Mouse (Mus musculus): ENCODE data around the gene Cdsn. TPM values are rescaled to one million over a fixed set of nuclear protein-coding genes. Genes with fewer than 3 reads are reported as not detected.

Cdsn gene
- total and polyA plus RNA-seq, 2 experiments = not detected

DNA sequence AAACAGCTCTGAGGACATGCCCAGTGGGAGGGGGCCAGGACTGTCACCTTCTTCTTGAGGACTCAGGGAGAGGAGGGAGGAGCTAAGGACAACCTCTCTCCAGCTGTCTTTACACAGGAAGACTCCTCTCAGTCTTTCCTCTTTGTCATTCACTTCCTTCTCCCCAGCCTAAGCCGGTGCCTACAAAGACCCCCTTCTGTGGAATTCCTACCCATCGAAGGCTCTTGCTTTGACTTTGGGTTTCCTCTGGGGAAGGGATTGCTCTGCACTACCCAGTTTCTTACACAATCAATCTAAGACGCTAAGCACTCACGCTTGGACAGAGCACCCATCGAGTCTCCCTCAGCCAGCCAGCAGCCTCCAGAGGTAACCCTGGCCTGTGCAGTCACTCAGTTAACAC is 3.3 kb upstream of the Cdsn start:
- no peak for TF ChIP-seq CTCF (IDR thresholded peaks at IDR 0.05; ENCODE audit: low read depth, low read length)
- TF ChIP-seq POLR2A (IDR thresholded peaks at IDR 0.05; ENCODE audit: extremely low read depth, insufficient read depth, low read length) = no peak
- Histone ChIP-seq H3K27ac (replicated peaks; ENCODE audit: insufficient read depth, low read depth, low read length) (no peak overlapping the region), H3K27me3 (ENCODE audit: control insufficient read depth, insufficient read depth, low read length) (no peaks in the 10 kb centered on the region), H3K9ac (ENCODE audit: low read depth, low read length) (no peak overlapping the region), H3K4me3 (ENCODE audit: insufficient read depth, low read depth, low read length) (no peak overlapping the region), H3K36me3 (ENCODE audit: control insufficient read depth, insufficient read depth, low read length) (no peaks in the 10 kb centered on the region), H3K4me1 (ENCODE audit: control insufficient read depth, insufficient read depth, low read length) (no peaks in the 10 kb centered on the region), H3K79me2 (ENCODE audit: control insufficient read depth, insufficient read depth, low read length) (no peaks in the 10 kb centered on the region)
- 48% methylated on average over 5 of the region's 5 CpGs for WGBS
- no peak for DNase-seq (ENCODE audit: extremely low read depth, low read depth, low spot score)

DNA sequence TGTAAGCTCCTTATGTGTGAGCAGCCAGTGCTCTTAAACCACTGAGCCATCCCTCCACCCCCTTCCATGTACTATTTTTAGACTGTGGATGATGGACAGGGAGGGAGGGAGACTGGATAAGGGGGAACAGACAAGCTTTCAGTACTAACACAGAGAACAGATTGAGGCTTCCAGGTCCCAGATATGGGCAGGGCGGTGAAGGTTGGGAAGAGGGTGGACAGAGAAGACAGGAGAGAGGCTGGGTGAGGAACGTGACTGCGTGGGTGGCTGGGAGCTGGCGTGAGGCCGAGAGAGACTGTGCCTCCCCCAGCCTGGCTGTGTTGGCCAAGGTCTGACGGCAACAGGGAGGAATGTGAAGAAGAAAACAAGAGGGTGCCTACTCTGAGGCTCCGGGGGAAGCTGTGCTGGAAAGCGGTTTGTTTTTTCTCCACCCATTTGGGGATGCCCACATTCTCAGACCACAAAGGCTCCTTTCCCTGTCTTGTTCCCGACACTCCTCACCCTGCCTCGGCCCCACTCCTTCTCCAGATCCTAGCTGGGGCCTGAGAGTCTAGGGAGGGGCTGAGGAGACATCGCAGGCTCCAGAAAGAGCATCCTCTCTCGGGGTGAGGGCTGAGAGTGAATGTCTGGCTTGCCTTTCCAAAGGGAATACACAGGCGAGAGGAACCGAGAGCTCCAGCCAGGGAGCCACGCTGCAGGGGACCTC is 2.3 kb upstream of the Cdsn start:
- no peak overlapping the region for H3K9ac ChIP-seq (ENCODE audit: low read depth, low read length)
- 44% methylated on average over 15 of the region's 15 CpGs for WGBS
- TF ChIP-seq CTCF (IDR thresholded peaks at IDR 0.05; ENCODE audit: low read depth, low read length) = no peak
- TF ChIP-seq POLR2A (IDR thresholded peaks at IDR 0.05; ENCODE audit: extremely low read depth, insufficient read depth, low read length) = no peak
- DNase-seq (ENCODE audit: extremely low read depth, low read depth, low spot score) = no peak
- no peak overlapping the region for H3K4me3 ChIP-seq (ENCODE audit: insufficient read depth, low read depth, low read length)
- H3K36me3 ChIP-seq (ENCODE audit: control insufficient read depth, insufficient read depth, low read length) = no peaks in the 10 kb centered on the region
- no peak overlapping the region for H3K27ac ChIP-seq (replicated peaks; ENCODE audit: insufficient read depth, low read depth, low read length)
- H3K79me2 ChIP-seq (ENCODE audit: control insufficient read depth, insufficient read depth, low read length) = no peaks in the 10 kb centered on the region
- H3K4me1 ChIP-seq (ENCODE audit: control insufficient read depth, insufficient read depth, low read length) = no peaks in the 10 kb centered on the region
- H3K27me3 ChIP-seq (ENCODE audit: control insufficient read depth, insufficient read depth, low read length) = no peaks in the 10 kb centered on the region

DNA sequence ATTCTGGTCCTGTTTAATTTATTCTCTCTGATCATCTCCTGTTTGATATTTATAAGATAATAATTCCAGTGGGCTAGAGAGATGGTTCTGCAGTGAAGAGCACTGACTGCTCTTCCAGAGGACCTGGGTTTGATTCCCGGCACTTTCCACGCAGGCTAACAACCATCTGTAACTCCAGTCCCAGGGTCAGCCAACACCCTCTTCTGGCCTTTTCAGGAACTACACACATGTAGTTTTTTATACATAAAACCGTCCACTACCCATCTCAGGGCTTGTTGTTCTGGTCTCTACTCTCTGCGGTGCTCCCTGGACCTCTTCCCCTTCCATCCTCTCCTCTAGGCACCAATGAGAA is 1.8 kb upstream of the Cdsn start:
- Histone ChIP-seq H3K27me3 (ENCODE audit: control insufficient read depth, insufficient read depth, low read length) (no peaks in the 10 kb centered on the region), H3K9ac (ENCODE audit: low read depth, low read length) (no peak overlapping the region), H3K4me3 (ENCODE audit: insufficient read depth, low read depth, low read length) (no peak overlapping the region), H3K4me1 (ENCODE audit: control insufficient read depth, insufficient read depth, low read length) (no peaks in the 10 kb centered on the region), H3K79me2 (ENCODE audit: control insufficient read depth, insufficient read depth, low read length) (no peaks in the 10 kb centered on the region), H3K27ac (replicated peaks; ENCODE audit: insufficient read depth, low read depth, low read length) (no peak overlapping the region), H3K36me3 (ENCODE audit: control insufficient read depth, insufficient read depth, low read length) (no peaks in the 10 kb centered on the region)
- DNase-seq (ENCODE audit: extremely low read depth, low read depth, low spot score) = no peak
- 94% methylated on average over 4 of the region's 4 CpGs for WGBS
- TF ChIP-seq POLR2A (IDR thresholded peaks at IDR 0.05; ENCODE audit: extremely low read depth, insufficient read depth, low read length) (no peak), CTCF (IDR thresholded peaks at IDR 0.05; ENCODE audit: low read depth, low read length) (no peak)

DNA sequence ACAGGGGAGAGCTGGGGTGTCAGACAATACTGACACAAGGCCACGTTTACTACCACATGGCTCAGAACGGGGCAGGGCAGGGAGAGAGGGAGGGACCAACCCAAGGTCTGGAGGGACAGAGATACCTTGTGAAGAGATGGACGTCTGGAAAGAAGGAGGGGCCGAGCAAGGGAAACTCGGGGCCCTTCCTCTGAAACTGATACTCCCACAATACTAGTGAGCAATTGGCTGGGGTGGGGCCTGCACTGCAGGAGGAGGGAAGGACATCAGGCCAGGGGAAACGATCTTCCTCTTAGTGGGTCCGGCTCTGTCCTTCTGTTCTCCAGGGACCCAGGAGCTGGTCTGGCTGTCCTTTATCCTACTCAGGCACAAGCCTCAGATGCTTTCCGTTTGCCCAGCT is 1.1 kb upstream of the Cdsn start:
- Histone ChIP-seq H3K9ac (ENCODE audit: low read depth, low read length) (no peak overlapping the region), H3K27ac (replicated peaks; ENCODE audit: insufficient read depth, low read depth, low read length) (no peak overlapping the region), H3K27me3 (ENCODE audit: control insufficient read depth, insufficient read depth, low read length) (no peaks in the 10 kb centered on the region), H3K36me3 (ENCODE audit: control insufficient read depth, insufficient read depth, low read length) (no peaks in the 10 kb centered on the region), H3K4me3 (ENCODE audit: insufficient read depth, low read depth, low read length) (no peak overlapping the region), H3K4me1 (ENCODE audit: control insufficient read depth, insufficient read depth, low read length) (no peaks in the 10 kb centered on the region), H3K79me2 (ENCODE audit: control insufficient read depth, insufficient read depth, low read length) (no peaks in the 10 kb centered on the region)
- DNase-seq (ENCODE audit: extremely low read depth, low read depth, low spot score) = no peak
- TF ChIP-seq CTCF (IDR thresholded peaks at IDR 0.05; ENCODE audit: low read depth, low read length) (no peak), POLR2A (IDR thresholded peaks at IDR 0.05; ENCODE audit: extremely low read depth, insufficient read depth, low read length) (no peak)
- 85% methylated on average over 8 of the region's 8 CpGs for WGBS

DNA sequence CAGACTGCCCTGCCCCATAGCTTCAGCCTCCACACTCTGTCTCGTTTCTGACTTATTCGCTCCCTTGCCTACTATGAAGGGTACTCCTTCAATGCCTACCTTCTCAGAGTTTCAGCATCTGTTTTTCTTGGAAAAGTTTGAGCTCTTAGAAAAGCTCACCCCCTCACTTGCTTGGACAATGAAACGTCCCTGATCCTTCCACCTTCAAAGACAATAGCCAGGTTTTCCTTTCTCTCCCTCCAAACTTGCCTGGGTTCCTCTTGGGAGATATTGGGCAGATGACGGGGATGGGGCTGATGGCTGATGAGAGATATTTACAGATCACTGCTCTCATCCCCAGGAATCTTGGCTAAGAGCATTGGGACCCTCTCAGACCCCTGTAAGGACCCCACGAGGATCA is 2.4 kb downstream of the Cdsn start:
- H3K27ac ChIP-seq (replicated peaks; ENCODE audit: insufficient read depth, low read depth, low read length) = no peak overlapping the region
- peaks cover 5% of the 10 kb centered on the region; the same call in 1 of the 2 replicates for H3K4me1 ChIP-seq (ENCODE audit: control insufficient read depth, insufficient read depth, low read length)
- WGBS = 81% methylated on average over 5 of the region's 5 CpGs
- H3K36me3 ChIP-seq (ENCODE audit: control insufficient read depth, insufficient read depth, low read length) = no peaks in the 10 kb centered on the region
- H3K27me3 ChIP-seq (ENCODE audit: control insufficient read depth, insufficient read depth, low read length) = no peaks in the 10 kb centered on the region
- H3K79me2 ChIP-seq (ENCODE audit: control insufficient read depth, insufficient read depth, low read length) = no peaks in the 10 kb centered on the region
- no peak overlapping the region for H3K9ac ChIP-seq (ENCODE audit: low read depth, low read length)
- no peak for DNase-seq (ENCODE audit: extremely low read depth, low read depth, low spot score)
- TF ChIP-seq CTCF (IDR thresholded peaks at IDR 0.05; ENCODE audit: low read depth, low read length) (no peak), POLR2A (IDR thresholded peaks at IDR 0.05; ENCODE audit: extremely low read depth, insufficient read depth, low read length) (no peak)
- H3K4me3 ChIP-seq (ENCODE audit: insufficient read depth, low read depth, low read length) = no peak overlapping the region

DNA sequence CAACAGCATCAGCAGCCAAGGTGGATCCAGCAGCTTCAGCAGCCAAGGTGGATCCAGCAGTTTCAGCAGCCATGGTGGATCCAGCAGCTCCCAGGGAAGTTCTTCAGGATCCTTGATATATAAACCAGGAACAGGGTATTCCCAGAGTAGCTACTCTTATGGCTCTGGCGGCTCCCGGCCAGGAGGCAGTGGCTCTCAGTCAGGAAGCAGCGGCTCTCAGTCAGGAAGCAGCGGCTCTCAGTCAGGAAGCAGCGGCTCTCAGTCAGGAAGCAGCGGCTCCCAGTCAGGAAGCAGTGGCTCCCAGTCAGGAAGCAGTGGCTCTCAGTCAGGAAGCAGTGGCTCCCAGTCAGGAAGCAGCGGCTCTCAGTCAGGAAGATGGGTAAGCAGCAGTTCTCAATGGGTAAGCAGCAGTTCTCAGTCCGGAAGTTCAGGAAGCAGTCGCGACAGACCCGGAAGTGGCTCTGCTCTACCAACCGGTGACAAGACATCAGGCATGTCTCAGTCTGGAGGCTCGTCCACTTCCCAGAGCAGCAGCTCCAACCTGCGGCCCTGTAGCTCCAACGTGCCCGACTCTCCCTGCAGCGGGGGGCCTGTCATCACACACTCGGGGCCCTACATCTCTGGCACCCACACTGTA is 3.0 kb downstream of the Cdsn start:
- 92% methylated on average over 18 of the region's 18 CpGs for WGBS

More for the DNA sequence above, 3.0 kb downstream of the Cdsn start:
- Histone ChIP-seq H3K4me3 (ENCODE audit: insufficient read depth, low read depth, low read length) (no peak overlapping the region), H3K27ac (replicated peaks; ENCODE audit: insufficient read depth, low read depth, low read length) (no peak overlapping the region), H3K9ac (ENCODE audit: low read depth, low read length) (no peak overlapping the region), H3K36me3 (ENCODE audit: control insufficient read depth, insufficient read depth, low read length) (no peaks in the 10 kb centered on the region), H3K27me3 (ENCODE audit: control insufficient read depth, insufficient read depth, low read length) (no peaks in the 10 kb centered on the region), H3K4me1 (ENCODE audit: control insufficient read depth, insufficient read depth, low read length) (peaks cover 5% of the 10 kb centered on the region; the same call in 1 of the 2 replicates), H3K79me2 (ENCODE audit: control insufficient read depth, insufficient read depth, low read length) (no peaks in the 10 kb centered on the region)
- DNase-seq (ENCODE audit: extremely low read depth, low read depth, low spot score) = no peak
- TF ChIP-seq CTCF (IDR thresholded peaks at IDR 0.05; ENCODE audit: low read depth, low read length) (no peak), POLR2A (IDR thresholded peaks at IDR 0.05; ENCODE audit: extremely low read depth, insufficient read depth, low read length) (no peak)

Data from liver, adult 2 months (tissue).